Mouse (Mus musculus) lung, adult 2 months (tissue): Measurements from ENCODE around the gene Tmem192.

Experiments
- CTCF ChIP-seq: fragments of 200-500 bp; IDR thresholded peaks from 2 replicates; pipeline ENCODE4 v1.5.1; 2011; ENCODE audit warnings: mild to moderate bottlenecking, low read length, control low read depth; ENCODE audit not compliant: insufficient read depth
- POLR2A ChIP-seq: fragments of 200-500 bp; IDR thresholded peaks from 2 replicates; pipeline ENCODE4 v1.6.1; 2011; ENCODE audit warnings: low read depth, mild to moderate bottlenecking, control low read depth, low read length, borderline replicate concordance; ENCODE audit errors: extremely low read depth

GRCm38 (mm10) chr8:64944831-64945230 lies 2.2 kb upstream of the Tmem192 start:
- TF ChIP-seq CTCF, result no peak
- no peak for TF ChIP-seq POLR2A
